Mouse (Mus musculus) brain, embryonic 14.5 days (tissue): Measurements from ENCODE around the gene Zc3h7b.

Experiments used
- CTCF ChIP-seq: fragments of 200-500 bp; IDR thresholded peaks from 2 replicates; pipeline ENCODE4 v1.5.1; 2012; ENCODE audit warnings: inconsistent platforms, mild to moderate bottlenecking, moderate library complexity, borderline replicate concordance; ENCODE audit not compliant: insufficient read depth, insufficient read length; ENCODE audit errors: extremely low read depth
- POLR2A ChIP-seq: fragments of 200-500 bp; IDR thresholded peaks from 2 replicates; pipeline ENCODE4 v1.6.1; 2012; ENCODE audit warnings: mild to moderate bottlenecking, inconsistent platforms, borderline replicate concordance; ENCODE audit not compliant: poor library complexity, insufficient read depth, insufficient read length, severe bottlenecking; ENCODE audit errors: extremely low read depth

DNA sequence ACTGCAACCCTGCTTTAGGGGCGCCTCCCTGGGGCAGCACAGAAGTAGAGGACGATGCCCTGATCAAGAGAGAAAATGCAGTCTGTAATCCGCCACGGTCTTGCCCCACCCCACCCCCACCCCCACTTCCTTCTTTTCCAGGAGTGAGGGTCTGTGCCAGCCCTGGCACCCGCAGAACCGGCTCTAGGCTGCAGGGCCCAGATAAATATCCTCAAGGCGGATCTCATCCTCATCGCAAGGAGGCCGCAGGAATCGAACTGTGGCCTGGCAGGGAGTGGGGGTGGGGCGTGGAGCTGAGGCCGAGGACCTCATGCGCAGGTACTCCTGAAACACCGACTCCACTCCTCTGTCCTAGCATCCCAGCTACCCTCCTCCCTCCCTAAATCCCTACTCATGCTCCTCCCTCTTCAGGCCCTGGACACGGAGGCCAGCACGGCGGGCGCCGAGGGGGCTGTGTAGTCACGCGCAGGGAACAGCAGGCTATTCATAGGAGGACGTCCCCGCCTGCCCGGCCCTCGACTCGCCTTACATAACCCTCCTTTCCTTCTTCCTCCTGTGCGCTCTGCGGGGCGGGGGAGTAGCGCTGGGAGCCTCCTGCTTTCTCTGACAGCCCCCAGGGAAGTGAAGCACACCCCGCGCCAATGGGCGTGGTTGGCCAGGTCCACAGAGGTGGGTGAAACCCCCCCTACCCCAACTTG is 91.4 kb downstream of the Zc3h7b start:
- TF ChIP-seq CTCF (no peak), POLR2A (no peak)
